Mouse (Mus musculus): ENCODE results near the gene Fam172a. TPM values are rescaled to one million over a fixed set of nuclear protein-coding genes. Genes with fewer than 3 reads are reported as not detected.

Gene Fam172a
- polyA plus RNA-seq, 1 experiment = 10.2 TPM

- 88% methylated on average over 2 of the region's 2 CpGs for WGBS
- no peak for DNase-seq
- TF ChIP-seq CTCF (IDR thresholded peaks at IDR 0.05; ENCODE audit: insufficient read depth, low read length) = no peak
- no peak for TF ChIP-seq POLR2A (IDR thresholded peaks at IDR 0.05; ENCODE audit: borderline replicate concordance, extremely low read depth, low read depth, low read length)
- no peak overlapping the region for H3K4me3 ChIP-seq (replicated peaks; ENCODE audit: extremely low read depth, low read depth, low read length)
- H3K4me1 ChIP-seq (ENCODE audit: control insufficient read depth, insufficient read depth, low read length) = no peaks in the 10 kb centered on the region
Measured at GRCm38 (mm10) chr13:77922834-77923233, 221.0 kb downstream of the Fam172a start.

GRCm38 (mm10) chr13:77957611-77958010 is 255.8 kb downstream of the Fam172a start:
- no peak overlapping the region for H3K4me3 ChIP-seq (replicated peaks; ENCODE audit: extremely low read depth, low read depth, low read length)
- TF ChIP-seq CTCF (IDR thresholded peaks at IDR 0.05; ENCODE audit: insufficient read depth, low read length) = no peak
- TF ChIP-seq POLR2A (IDR thresholded peaks at IDR 0.05; ENCODE audit: borderline replicate concordance, extremely low read depth, low read depth, low read length) = no peak
- no peaks in the 10 kb centered on the region for H3K4me1 ChIP-seq (ENCODE audit: control insufficient read depth, insufficient read depth, low read length)
- 33% methylated on average over 1 of the region's 1 CpGs for WGBS
- DNase-seq = no peak

GRCm38 (mm10) chr13:77959493-77960272 is 257.9 kb downstream of the Fam172a start:
- WGBS = 89% methylated on average over 4 of the region's 4 CpGs
- TF ChIP-seq CTCF (IDR thresholded peaks at IDR 0.05; ENCODE audit: insufficient read depth, low read length) (no peak), POLR2A (IDR thresholded peaks at IDR 0.05; ENCODE audit: borderline replicate concordance, extremely low read depth, low read depth, low read length) (no peak)

GRCm38 (mm10) chr13:77976248-77976647 is 274.4 kb downstream of the Fam172a start:
- no peaks in the 10 kb centered on the region for H3K4me1 ChIP-seq (ENCODE audit: control insufficient read depth, insufficient read depth, low read length)
- no peak overlapping the region for H3K4me3 ChIP-seq (replicated peaks; ENCODE audit: extremely low read depth, low read depth, low read length)
- 63% methylated on average over 3 of the region's 3 CpGs for WGBS
- TF ChIP-seq POLR2A (IDR thresholded peaks at IDR 0.05; ENCODE audit: borderline replicate concordance, extremely low read depth, low read depth, low read length) (no peak), CTCF (IDR thresholded peaks at IDR 0.05; ENCODE audit: insufficient read depth, low read length) (no peak)
- DNase-seq = no peak

More at GRCm38 (mm10) chr13:77959493-77960272, 257.9 kb downstream of the Fam172a start:
- no peak for DNase-seq
- no peak overlapping the region for H3K4me3 ChIP-seq (replicated peaks; ENCODE audit: extremely low read depth, low read depth, low read length)
- H3K4me1 ChIP-seq (ENCODE audit: control insufficient read depth, insufficient read depth, low read length) = no peaks in the 10 kb centered on the region

- TF ChIP-seq CTCF (IDR thresholded peaks at IDR 0.05; ENCODE audit: insufficient read depth, low read length) (no peak), POLR2A (IDR thresholded peaks at IDR 0.05; ENCODE audit: borderline replicate concordance, extremely low read depth, low read depth, low read length) (no peak)
- no peaks in the 10 kb centered on the region for H3K4me1 ChIP-seq (ENCODE audit: control insufficient read depth, insufficient read depth, low read length)
- WGBS = 98% methylated on average over 1 of the region's 1 CpGs
Measured at GRCm38 (mm10) chr13:77977121-77977520, 275.3 kb downstream of the Fam172a start.

GRCm38 (mm10) chr13:77982105-77982851 is 280.4 kb downstream of the Fam172a start:
- WGBS = 34% methylated on average over 5 of the region's 5 CpGs
- TF ChIP-seq CTCF (IDR thresholded peaks at IDR 0.05; ENCODE audit: insufficient read depth, low read length) = 0 out of 2 replicates have a peak, but pooled peaks have one; percentile 1
- TF ChIP-seq POLR2A (IDR thresholded peaks at IDR 0.05; ENCODE audit: borderline replicate concordance, extremely low read depth, low read depth, low read length) = no peak
- Histone ChIP-seq H3K4me3 (replicated peaks; ENCODE audit: extremely low read depth, low read depth, low read length) (no peak overlapping the region), H3K4me1 (ENCODE audit: control insufficient read depth, insufficient read depth, low read length) (no peaks in the 10 kb centered on the region)
- no peak for DNase-seq

More at GRCm38 (mm10) chr13:77977121-77977520, 275.3 kb downstream of the Fam172a start:
- H3K4me3 ChIP-seq (replicated peaks; ENCODE audit: extremely low read depth, low read depth, low read length) = no peak overlapping the region
- no peak for DNase-seq

- Histone ChIP-seq H3K4me1 (ENCODE audit: control insufficient read depth, insufficient read depth, low read length) (no peaks in the 10 kb centered on the region), H3K4me3 (replicated peaks; ENCODE audit: extremely low read depth, low read depth, low read length) (no peak overlapping the region)
- DNase-seq = no peak
- no peak for TF ChIP-seq CTCF (IDR thresholded peaks at IDR 0.05; ENCODE audit: insufficient read depth, low read length)
- no peak for TF ChIP-seq POLR2A (IDR thresholded peaks at IDR 0.05; ENCODE audit: borderline replicate concordance, extremely low read depth, low read depth, low read length)
- 76% methylated on average over 2 of the region's 2 CpGs for WGBS
Measured at GRCm38 (mm10) chr13:77982852-77983202, 281.0 kb downstream of the Fam172a start.

- Histone ChIP-seq H3K4me1 (ENCODE audit: control insufficient read depth, insufficient read depth, low read length) (no peaks in the 10 kb centered on the region; the same call in 1 of the 2 replicates), H3K4me3 (replicated peaks; ENCODE audit: extremely low read depth, low read depth, low read length) (no peak overlapping the region)
- WGBS = 68% methylated on average over 5 of the region's 5 CpGs
- no peak for DNase-seq
- TF ChIP-seq POLR2A (IDR thresholded peaks at IDR 0.05; ENCODE audit: borderline replicate concordance, extremely low read depth, low read depth, low read length) = no peak
- TF ChIP-seq CTCF (IDR thresholded peaks at IDR 0.05; ENCODE audit: insufficient read depth, low read length) = no peak
Measured at GRCm38 (mm10) chr13:77991189-77991886, 289.5 kb downstream of the Fam172a start.

- TF ChIP-seq CTCF (IDR thresholded peaks at IDR 0.05; ENCODE audit: insufficient read depth, low read length) (no peak), POLR2A (IDR thresholded peaks at IDR 0.05; ENCODE audit: borderline replicate concordance, extremely low read depth, low read depth, low read length) (no peak)
- 79% methylated on average over 4 of the region's 4 CpGs for WGBS
- no peak overlapping the region for H3K4me3 ChIP-seq (replicated peaks; ENCODE audit: extremely low read depth, low read depth, low read length)
- no peak for DNase-seq
- no peaks in the 10 kb centered on the region for H3K4me1 ChIP-seq (ENCODE audit: control insufficient read depth, insufficient read depth, low read length)
Measured at GRCm38 (mm10) chr13:78004649-78005048, 302.8 kb downstream of the Fam172a start.

Data from lung, adult 2 months (tissue).